Mouse (Mus musculus): ENCODE measurements around the gene Nrxn3.

Nrxn3 gene

DNA sequence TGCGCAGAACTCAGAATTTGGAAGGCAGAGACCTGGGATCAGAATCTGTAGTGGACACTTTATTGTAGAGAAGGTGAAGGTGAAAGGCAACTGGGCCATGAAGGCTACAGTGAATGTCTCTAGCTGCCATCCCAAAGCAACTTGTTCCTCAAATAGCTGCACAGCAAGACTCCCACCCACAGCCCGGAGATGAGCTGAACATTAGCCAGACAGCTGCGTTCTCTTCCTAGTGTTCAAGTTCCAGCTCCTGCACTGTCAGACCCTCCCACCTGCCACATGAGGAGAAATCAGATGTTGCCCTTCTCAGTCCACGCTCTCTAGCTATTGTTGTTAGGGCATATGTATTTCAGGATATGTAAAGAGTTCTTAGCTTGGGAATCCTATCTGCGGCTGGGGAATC lies 94.2 kb downstream of the Nrxn3 start:
- no peak for DNase-seq

DNA sequence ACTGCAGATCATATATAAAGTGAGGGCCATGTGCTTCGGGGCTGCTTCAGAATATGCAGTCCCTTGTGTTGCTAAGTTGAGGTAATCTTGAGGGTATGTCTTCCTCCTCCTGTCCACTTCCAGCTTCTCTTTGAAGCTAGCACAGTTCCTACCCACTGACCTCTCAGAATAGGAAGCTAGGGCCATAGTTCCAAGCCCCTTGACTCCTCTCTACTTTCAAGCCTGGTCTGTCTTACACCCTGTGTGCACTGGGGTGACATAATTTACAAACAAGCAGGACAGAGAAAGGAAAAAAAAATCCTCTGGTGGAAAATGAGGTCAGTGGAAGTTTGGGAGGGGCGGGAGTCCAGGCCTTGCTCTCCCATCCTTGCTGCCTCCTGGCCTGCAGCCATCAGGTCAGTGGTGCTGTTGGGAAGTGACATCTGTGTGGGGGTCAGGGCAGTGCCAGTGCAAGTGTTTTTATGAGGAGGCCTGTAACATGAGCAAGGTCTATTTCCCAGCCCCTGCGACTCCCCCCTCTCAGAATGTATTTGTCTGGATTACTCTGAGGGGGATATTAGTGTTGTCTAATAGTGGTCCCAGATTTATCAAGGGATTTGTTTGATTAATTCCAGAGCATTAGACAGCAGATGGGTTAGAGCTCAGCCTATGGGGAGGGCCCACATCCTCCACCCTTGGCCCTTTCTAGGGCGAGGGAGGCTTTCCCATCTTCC lies 96.1 kb downstream of the Nrxn3 start:
- DNase-seq: peak; percentile 12

DNA sequence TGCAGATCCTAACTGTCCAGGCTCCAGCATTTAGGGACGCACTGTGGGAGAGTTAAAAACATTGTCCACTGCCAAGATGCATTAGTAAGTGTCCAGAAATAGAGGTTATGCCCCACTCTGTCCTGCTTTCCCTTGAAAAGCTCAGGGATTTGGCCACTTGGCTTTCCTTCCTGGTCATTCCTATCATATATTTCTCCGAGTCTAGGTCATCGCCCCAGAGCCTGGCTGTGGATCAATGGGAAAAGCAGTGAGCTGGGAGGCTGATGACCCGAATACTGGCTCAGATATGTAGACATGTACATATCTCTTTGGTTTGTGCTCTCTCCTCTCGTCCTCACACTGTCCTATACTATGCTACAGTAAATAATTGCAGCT lies 96.6 kb downstream of the Nrxn3 start:
- no peak for DNase-seq

DNA sequence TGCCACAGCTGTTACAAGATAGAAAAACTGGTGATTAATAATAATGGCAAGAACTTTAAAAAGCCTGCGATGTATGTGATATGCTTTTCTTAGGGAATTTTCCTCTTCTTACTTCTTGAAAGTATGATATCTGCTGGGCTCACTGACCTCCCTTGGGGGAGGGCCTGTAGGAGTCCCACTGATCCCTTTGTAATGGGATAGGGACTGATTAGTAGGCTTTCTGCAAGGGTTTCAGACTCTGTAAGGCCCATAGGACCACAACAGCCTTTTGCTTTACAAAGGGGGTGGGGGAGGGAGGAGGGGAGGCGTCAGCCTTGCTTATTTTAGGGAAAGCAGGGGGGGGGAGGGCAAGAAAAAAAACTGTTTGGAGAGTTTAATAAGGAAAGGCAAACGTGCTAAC lies 97.5 kb downstream of the Nrxn3 start:
- no peak for DNase-seq

DNA sequence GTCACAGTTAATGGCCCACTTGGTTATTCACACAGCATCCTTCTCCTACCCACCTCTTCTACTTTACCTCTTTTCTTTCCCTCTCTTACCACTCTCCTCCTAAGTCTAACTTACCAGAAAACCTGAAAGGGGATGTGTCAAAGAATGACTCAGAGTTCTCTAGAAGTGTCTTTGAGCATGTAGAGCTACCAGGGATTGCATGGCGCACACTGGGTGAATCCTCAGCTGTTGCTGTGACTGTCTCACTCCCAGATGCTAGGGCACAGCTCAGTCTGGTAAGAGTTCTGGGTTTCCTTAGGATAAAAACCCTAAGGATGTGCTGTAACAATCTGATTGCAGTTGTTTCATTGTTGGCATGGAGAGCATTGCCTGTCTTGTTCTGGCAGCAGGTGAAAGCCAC lies 108.2 kb downstream of the Nrxn3 start:
- no peak for DNase-seq

DNA sequence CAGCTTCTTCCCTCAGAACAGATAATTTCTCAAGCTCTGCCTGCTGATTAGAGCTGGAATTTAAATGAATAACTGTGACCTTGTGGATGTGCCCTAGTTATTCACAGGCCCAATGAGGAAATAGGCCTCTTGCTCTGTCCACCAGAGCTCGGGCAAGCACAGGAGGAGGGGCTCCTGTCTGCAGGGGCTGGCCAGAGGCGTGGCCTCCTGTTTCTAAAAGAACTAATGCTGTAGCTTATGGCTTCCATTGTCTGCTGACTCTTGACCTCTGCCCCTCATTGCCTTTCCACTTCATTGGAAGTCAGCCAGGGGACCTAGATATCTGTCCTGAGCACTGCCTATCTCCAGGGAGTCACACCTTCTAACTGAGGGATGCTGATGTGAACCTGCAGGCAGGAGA lies 113.1 kb downstream of the Nrxn3 start:
- no peak for DNase-seq

DNA sequence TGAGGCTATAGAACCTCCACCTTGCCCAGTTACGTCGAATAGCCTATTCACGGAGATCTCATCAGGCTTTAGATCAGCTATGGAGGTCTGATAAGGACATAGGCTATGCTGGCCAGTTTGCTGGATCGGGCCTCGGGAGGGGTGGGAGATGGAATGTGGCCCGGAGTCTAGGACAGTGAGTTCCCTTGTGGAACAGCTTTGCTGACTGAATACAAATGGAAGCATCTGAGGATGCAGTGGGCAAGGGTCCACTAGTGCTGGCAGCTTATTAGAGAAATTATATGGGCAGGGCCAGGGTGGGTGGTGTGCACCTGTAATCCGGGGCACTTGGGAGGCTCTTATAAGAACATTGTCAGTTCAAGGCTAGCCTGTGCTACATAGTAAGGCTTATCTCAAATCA lies 117.0 kb downstream of the Nrxn3 start:
- no peak for DNase-seq

DNA sequence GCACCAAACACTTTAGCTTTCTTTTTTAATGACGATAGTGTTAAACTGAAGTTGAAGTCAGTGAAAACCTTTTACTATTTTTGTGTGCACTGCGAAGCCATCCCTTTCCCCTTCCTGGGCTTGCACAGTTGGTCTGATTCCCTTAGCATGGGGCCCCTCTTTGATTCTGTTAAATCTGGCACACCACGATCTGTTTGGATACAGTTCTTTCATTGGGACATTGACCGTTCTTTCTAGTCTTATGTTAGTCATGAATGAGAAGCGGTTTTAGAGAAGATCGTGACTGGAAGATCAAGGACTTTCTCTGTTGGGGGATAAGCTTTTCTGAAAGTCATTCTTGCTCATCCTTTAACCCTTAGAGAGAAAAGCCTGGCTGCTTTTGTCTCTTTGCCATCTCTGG lies 118.7 kb downstream of the Nrxn3 start:
- DNase-seq: no peak

DNA sequence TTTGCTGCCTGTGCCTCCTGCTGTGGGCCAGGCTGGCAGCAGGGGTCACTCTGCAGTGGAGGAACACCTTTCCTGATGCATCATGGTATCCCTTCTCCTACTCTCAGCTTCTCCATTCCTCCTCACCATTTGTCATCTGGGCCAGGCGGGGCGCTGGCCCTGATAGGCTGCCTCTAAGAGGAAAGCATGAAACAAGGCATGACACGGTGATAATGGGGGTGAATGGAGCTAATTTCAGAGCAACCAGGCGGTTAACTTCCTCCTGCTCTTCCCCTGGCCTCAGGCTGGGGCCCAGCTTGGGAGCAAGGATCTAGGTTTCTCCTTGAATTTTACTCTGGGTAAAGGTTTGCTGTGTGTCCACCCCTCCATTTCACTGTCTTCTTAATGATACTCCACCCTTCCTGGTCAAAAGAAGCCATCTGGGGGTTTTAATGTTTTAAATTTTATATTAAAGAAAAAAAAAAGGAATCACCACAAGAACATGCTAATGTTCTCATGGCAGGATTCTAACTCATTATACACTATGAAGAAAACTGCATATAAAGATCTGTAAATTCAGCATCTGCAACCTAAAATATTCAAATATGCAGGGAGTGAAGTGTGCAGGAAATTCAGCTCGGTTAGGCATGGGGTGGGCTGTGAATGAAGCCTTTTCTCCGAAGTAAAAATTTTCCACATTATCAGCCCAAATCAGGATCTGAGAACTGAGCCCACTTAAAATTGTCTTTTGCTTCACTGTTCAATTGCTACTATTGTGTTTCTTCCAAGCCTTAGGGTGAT lies 127.9 kb downstream of the Nrxn3 start:
- no peak for DNase-seq

DNA sequence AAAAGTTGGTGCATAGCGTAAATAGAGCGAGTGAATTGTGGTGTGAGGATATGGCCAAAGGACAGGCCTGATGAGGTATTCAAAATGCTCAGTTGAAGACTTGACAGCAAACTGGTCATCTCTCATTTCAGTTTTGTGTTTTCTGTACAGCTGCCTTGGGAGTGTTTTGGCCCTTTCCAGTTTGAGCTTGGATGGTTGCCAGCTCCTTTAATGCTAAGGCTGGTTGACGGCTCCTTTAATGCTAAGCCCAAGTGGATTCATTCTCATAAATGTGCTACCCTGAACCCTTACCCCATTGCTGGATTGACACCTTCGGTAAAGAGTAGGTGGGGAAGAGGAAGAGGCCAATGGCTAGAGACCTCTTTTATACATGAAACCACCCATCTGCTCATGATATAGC lies 131.4 kb downstream of the Nrxn3 start:
- DNase-seq: peak; percentile 6

DNA sequence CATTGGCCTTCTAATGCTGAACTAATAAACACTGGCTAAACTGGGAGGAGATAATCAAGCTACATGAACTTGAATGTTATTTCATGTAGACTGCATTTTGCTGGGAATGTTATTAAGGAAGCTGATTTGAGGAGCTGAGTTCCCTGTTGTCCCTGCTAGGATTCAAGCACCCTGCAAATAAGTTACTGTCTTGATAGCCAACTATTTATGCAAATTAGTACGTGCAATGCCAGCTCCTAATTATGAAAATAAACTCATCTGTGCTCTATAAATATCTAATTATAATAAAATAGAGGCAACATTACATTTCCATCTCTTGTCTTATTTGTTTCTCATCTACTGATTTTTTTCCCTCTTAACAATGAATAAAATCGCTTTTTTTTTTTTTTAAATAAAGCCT lies 135.0 kb downstream of the Nrxn3 start:
- no peak for DNase-seq

DNA sequence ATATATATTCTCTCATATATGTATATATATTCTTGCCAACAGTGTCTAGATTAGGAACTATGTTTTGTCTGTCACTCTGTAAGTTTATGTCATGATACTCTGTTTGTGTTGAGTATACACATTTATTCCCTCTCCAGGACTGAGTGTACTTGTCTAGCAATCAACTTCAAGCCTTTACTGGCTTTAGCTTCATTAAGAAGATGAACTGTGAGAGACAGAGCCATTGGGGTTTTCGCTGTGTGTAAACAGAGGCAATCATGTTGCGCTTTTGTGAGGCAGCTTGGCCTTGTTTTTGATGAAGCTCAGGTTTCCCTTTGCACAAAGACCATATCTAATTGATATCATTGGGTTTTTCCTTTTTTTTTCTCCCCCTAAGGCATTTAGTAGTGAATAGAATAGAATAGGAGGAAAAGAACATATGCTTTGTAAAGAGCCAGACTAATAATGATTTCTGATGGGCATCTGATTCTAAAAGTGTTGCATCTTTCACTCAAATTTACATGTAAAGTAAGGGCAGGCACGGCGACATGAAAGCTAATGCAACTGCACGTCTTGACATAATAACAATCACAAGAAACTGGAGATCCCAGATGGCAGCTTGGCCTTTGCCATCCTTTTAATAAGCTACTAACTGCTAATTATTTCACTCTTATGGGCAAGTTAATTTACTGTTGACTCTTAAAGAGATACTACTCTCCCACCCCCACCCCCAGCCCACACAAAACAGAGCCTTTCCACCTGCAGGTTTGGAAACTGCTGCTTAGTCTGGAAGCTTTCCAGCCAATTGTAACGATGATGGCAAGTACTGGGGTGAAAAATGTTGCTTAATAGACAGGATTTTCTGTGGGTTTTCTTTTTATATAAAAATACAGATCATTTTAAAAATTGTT lies 137.0 kb downstream of the Nrxn3 start:
- DNase-seq: no peak

DNA sequence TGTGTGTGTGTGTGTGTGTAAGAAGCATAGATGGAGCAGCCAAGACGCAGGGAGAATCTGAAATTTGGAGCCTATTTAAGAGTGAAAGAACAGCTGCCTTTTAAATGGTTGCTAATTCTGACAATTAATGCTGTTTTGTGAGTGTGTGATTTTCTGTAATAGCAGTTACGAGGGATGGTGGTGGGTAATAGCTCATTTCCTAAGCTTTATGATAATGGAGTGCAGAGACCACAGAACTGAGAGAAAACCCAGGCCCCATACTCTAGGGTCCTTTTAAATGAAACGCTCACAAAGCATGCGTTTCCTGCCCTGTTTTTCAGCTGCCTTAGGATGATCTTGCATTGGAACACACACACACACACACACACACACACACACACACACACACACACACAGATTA lies 137.7 kb downstream of the Nrxn3 start:
- DNase-seq: no peak

DNA sequence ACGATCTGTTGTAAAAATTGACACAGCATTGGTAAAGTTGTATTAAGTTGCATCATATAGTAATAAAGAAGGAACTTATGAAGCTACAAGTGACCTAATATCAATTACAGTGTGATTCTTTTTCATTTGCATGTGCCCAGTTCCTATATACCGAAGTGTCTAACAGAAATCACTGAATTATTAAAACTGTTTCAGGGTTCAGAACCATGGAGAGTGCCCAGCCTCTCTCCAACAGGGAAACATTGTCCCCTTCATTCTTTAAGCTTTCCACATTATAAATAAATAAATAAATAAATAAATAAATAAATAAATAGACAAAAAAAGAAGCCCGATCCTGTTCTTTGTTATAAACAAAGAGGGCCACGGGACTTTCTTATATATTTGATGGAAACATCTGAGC lies 140.4 kb downstream of the Nrxn3 start:
- DNase-seq: peak; percentile 16

DNA sequence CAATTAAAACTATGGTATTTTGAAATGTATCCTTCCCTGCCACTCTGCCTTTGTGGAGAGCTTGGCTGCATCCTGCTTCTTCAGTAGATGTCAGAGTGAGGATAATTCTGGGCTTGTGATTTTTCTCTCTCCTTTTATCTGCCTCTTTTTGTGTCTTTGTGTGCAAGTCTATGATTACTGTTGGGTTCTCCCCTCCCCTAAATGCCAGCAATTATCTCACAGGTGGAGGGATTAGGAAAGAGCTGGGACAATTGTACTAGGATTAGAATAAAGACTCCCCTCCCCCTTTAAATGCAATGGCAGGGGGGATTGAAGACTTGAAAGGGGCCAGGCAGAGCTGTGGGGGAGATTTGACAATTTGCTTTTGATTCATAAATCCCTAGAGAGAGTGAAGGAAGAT lies 145.6 kb downstream of the Nrxn3 start:
- no peak for DNase-seq

DNA sequence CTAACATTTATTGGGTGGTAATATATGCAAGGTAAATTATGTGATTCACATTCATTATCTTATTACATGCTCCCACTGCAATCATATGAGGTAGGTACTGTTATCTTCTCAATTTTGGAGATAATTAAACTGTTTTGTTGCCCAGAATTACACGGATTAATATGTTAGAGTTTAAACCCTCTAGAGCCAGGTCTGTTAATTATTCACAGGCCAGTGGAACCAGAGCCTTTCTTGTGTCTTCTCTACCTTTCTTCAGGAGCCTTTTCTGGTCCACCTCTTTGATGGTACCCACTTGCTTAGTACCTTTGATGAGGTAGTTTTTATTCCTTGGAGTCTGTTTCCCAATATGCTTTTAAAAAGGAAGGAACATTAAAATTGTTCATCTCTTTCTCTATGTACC lies 174.7 kb downstream of the Nrxn3 start:
- no peak for DNase-seq

DNA sequence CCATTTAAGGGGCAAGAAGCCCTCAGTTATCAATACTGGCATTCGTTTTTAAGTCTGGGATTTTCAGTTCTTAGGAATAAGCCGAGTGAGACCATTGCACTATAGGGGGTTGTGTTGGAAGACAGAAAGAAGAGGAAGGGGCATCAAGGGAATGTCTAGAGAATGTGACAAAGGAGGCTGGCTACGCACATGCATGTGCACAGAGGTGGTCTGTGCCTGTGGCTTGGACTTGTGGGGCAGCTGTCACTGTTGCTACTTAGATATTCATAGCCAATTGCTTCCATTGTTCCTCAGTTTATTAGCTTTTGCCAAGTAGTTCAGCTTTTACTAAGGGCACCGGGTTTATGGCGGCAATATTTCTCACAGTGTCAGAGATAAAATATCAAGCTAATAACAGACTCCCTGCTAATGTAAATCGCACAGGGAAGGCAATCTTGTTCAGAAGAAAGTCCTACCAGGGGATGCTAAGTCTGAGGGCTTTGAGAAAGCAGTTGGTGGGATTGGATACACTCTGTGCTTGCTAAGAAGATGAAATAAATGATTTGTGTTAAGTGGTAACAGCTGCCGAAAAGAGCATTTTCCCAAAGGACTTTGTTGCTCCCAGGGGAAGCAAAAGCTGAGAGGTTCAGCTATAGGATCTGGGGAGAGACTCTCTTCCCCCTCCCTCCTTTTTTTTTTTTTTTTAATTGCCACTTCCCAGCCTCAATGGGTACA lies 177.5 kb downstream of the Nrxn3 start:
- DNase-seq: no peak

DNA sequence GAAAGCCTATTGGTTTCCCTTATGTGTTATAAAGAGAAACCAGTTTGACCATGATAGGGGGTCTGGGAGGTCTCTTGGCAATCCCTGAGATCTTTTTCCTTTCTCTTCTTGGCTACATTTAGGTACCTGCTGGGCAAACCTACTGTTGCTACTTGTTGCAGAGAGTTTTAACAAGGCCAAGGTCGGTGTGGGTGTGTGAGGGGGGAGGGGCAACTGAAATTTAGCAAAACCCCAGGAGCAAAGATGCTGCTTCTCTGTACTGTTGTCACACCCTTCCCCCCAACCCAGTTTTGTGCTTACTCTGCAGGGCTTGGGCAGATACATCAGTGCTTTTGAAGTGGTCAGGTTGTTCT lies 178.0 kb downstream of the Nrxn3 start:
- no peak for DNase-seq

DNA sequence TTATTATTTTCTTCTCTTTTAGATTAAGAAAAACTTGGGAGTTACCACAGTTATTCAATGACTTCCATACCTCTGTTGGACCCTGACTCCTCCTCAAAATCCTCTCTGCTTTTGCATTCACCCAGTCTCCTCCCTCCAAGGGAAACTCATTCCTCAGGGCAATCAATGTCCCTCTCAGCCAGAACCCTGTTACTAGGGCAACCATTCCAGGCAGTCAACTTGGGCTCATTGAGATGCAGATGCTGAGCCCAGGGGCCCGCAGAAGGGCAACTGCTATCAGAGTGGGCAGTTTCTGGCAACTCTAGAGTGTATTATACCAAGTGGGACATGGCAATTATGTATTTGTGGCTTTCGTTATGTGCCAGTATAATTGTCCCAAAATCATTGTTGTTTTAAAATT lies 188.1 kb downstream of the Nrxn3 start:
- DNase-seq: no peak

DNA sequence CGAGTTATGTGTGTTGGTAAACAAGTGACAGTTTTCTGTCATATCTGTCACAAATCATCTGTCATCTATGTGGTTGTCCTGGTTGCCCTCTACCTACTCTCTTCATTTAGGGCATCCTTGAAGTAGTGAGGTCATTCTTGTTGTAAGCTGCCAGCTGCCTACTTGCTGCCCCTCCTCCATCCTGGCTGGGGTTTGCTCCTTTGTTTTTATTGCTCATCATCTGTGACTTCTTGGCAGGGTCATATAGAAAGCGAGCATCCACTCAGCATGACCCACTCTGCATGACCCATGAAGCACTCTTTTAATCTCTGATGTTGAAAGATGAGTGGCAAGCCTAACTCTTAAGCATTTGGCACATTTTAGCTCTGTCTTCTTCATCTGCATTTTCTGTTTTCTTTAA lies 194.1 kb downstream of the Nrxn3 start:
- DNase-seq: no peak

DNA sequence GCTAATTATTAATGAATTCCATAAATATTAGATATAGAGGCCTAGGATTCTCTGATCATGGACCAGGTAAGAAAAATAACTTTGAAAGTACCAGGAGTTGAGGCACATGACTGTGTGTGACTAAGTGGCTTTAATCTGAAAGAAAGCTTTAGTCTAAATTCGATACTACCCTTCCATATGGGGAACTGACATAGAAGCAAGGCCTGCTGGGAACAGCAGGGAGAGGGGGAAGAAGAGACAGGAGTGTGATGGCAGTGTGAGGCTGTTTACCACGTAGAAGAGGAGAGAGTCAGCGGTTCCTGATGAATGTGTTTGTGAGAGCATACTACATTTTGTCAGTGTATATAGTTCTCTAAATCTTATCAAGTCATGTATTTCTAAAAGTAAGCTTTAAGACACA lies 202.2 kb downstream of the Nrxn3 start:
- no peak for DNase-seq

DNA sequence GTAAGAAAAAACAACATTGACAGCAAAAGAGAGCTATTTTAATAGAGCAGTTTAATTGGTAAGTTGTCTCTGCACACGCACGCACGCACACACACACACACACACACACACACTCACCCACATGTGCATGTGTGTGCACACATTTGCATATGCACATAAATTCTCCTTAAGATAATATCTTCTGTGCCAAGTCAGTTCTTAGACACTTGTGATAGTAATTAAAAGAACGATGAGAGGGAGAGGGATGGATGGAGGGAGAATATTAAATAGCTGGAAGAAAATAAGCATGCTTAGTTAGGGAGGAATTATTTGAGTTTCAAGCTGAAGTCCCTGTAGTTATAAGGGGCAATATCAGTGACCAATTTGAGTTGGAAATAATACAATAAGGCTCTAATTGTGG lies 203.6 kb downstream of the Nrxn3 start:
- no peak for DNase-seq

DNA sequence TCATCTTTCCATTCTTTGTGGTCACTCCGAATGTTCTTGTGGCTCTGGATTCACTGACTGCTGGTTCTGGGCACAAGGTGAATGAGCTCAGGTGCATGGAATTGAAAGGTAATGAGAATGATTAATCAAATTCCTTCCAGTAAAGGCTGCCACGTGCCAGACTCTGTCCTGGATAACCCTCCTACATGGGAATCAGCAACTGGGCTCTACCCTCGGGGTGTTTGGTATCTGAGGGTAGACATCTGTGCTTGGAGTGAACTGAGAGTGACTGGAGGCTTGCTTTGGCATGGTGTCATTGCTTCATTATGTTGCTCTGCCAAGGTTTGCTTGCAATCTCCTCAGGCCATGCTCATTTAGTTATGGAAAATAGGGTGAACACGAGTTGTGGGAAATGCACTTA lies 209.0 kb downstream of the Nrxn3 start:
- no peak for DNase-seq
